Mouse (Mus musculus): ENCODE data around the gene Hist1h3i.
"Not testable (repeated sequence)": the region's sequence is repeated elsewhere in the genome, so short reads cannot be mapped to it uniquely, and the experiment has no call there.

- TF ChIP-seq CTCF (IDR thresholded peaks at IDR 0.05; ENCODE audit: control insufficient read depth, insufficient read depth, low read length); POLR2A (IDR thresholded peaks at IDR 0.05; ENCODE audit: borderline replicate concordance, control insufficient read depth, low read depth, low read length): not testable (repeated sequence)
Observed at GRCm38 (mm10) chr13:21811539-21811938, 28.4 kb upstream of the Hist1h3i start, which contains the start of gene Hist1h4m.
